In the genomic region with DNA sequence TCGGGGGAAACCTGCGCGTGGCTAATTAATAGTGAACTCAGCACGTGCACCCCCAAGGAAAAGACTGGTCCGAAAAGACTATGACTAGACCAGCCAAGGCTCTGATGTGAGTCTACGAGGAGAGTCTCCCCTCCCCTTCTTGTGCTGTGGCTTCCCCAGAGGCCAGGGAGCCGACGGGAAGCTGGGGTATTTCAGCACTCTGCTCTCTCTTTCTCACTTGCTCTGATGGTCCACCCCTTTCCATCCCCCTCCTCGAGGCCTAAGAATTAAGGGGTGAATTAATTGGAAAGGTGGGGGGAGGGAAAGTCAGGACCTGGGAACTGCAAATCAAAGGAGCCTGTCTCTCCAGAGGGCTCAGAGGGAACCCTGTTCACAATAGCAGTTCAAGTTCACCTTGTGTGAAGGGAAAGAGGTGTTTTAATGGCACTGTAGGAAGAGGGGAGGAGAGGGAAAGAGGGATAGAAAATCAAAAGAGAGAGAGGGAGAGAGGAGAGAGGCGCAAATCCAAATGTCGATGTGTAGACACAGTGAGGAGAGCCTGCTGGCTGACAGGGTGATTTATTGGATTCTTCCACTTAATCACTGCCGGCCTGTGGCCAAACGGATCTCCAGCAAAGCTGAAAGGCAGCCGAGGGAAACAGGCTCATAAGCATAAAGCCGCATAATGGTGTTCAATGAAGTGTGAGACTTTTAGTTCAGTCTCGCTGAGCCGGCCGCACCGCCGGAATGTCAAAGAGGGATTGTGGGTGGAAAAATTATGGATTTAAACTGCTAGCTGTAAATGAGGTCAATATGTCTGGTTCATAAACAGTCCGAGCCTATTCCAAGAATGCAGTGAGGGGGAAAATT, we compare ENCODE assay signal across 8 mouse cellular contexts.
DNase-seq lines count a peak whose midpoint lies in the region; ATAC-seq and TF ChIP-seq lines count a peak whose summit lies in the region.

No protein-coding gene starts in this region.

- no peaks in the 10 kb centered on the region for H3K36me3 ChIP-seq in embryonic facial prominence, embryonic 10.5 days (replicated peaks)
- no peaks in the 10 kb centered on the region for H3K36me3 ChIP-seq in hindbrain, embryonic 13.5 days
- no peaks in the 10 kb centered on the region for H3K36me3 ChIP-seq in midbrain, embryonic 12.5 days
- no peaks in the 10 kb centered on the region for H3K36me3 ChIP-seq in stomach, postnatal 0 days (ENCODE audit: control insufficient read depth, insufficient read depth, low read length)

- DNase-seq in urinary bladder, postnatal 4 days (ENCODE audit: low spot score in 2 of 2): peak; percentile 50 to 65
- DNase-seq in urinary bladder, postnatal 10 days (ENCODE audit: low spot score): no peak
- peak; percentile 65 for DNase-seq in embryonic facial prominence, embryonic 10.5 days (ENCODE audit: low spot score)
- DNase-seq in layer of hippocampus, postnatal 14 days (ENCODE audit: low spot score in 2 of 2): peak; percentile 56 to 77
- DNase-seq in stomach, postnatal 0 days (ENCODE audit: low spot score): peak; percentile 23

- peak overlapping the region; percentile 43 for H3K4me3 ChIP-seq in embryonic facial prominence, embryonic 10.5 days
- H3K4me3 ChIP-seq in hindbrain, embryonic 13.5 days: peak overlapping the region; percentile 20
- peak overlapping the region; percentile 24 for H3K4me3 ChIP-seq in midbrain, embryonic 12.5 days
- H3K4me3 ChIP-seq in stomach, postnatal 0 days (ENCODE audit: low read depth, low read length): peak overlapping the region; percentile 29

- H3K4me1 ChIP-seq in embryonic facial prominence, embryonic 10.5 days: peaks cover 40% of the 10 kb centered on the region
- peaks cover 44% of the 10 kb centered on the region for H3K4me1 ChIP-seq in hindbrain, embryonic 13.5 days (replicated peaks)
- H3K4me1 ChIP-seq in midbrain, embryonic 12.5 days: peaks cover 45% of the 10 kb centered on the region
- no peaks in the 10 kb centered on the region for H3K4me1 ChIP-seq in stomach, postnatal 0 days (replicated peaks; ENCODE audit: control insufficient read depth, insufficient read depth)

- TF ChIP-seq CTCF in stomach, postnatal 0 days (IDR thresholded peaks at IDR 0.05; ENCODE audit: low read depth): no peak

- peak overlapping the region; percentile 53 for H3K4me2 ChIP-seq in hindbrain, embryonic 13.5 days
- peak overlapping the region; percentile 55 for H3K4me2 ChIP-seq in midbrain, embryonic 12.5 days (replicated peaks)
- H3K4me2 ChIP-seq in stomach, postnatal 0 days (replicated peaks; ENCODE audit: low read depth): peak overlapping the region; percentile 49

- peak; percentile 90 for ATAC-seq in hindbrain, embryonic 13.5 days (ENCODE audit: low FRiP score)
- peak; percentile 90 for ATAC-seq in midbrain, embryonic 12.5 days (ENCODE audit: low FRiP score, low read depth)
- ATAC-seq in stomach, postnatal 0 days (ENCODE audit: low FRiP score, low TSS enrichment): no peak
- no peak for ATAC-seq in monocyte, adult 5-6 weeks (replicated peaks; ENCODE audit: insufficient number of reproducible peaks, low FRiP score, low TSS enrichment, poor library complexity, severe bottlenecking)

- WGBS in embryonic facial prominence, embryonic 10.5 days: 2% methylated on average over 21 of the region's 21 CpGs
- WGBS in hindbrain, embryonic 13.5 days: 1% methylated on average over 21 of the region's 21 CpGs
- 2% methylated on average over 21 of the region's 21 CpGs for WGBS in midbrain, embryonic 12.5 days
- WGBS in stomach, postnatal 0 days: 18% methylated on average over 21 of the region's 21 CpGs

- no peaks in the 10 kb centered on the region for H3K9me3 ChIP-seq in embryonic facial prominence, embryonic 10.5 days
- no peaks in the 10 kb centered on the region for H3K9me3 ChIP-seq in hindbrain, embryonic 13.5 days
- H3K9me3 ChIP-seq in midbrain, embryonic 12.5 days: no peaks in the 10 kb centered on the region
- no peaks in the 10 kb centered on the region for H3K9me3 ChIP-seq in stomach, postnatal 0 days (ENCODE audit: control insufficient read depth, low read length)

- peaks cover 67% of the 10 kb centered on the region for H3K27me3 ChIP-seq in embryonic facial prominence, embryonic 10.5 days (replicated peaks; ENCODE audit: low read depth, poor library complexity, severe bottlenecking)
- peaks cover 27% of the 10 kb centered on the region for H3K27me3 ChIP-seq in hindbrain, embryonic 13.5 days
- H3K27me3 ChIP-seq in midbrain, embryonic 12.5 days: peaks cover 35% of the 10 kb centered on the region
- no peaks in the 10 kb centered on the region for H3K27me3 ChIP-seq in stomach, postnatal 0 days (ENCODE audit: control insufficient read depth, insufficient read depth, low read length)

- peak overlapping the region; percentile 44; the same call in 1 of the 2 replicates for H3K9ac ChIP-seq in hindbrain, embryonic 13.5 days
- no peak overlapping the region; the same call in 1 of the 2 replicates for H3K9ac ChIP-seq in midbrain, embryonic 12.5 days (replicated peaks)
- no peak overlapping the region for H3K9ac ChIP-seq in stomach, postnatal 0 days (ENCODE audit: low read length)

- H3K27ac ChIP-seq in embryonic facial prominence, embryonic 10.5 days (replicated peaks): peak overlapping the region; percentile 74
- peak overlapping the region; percentile 88 for H3K27ac ChIP-seq in hindbrain, embryonic 13.5 days
- peak overlapping the region; percentile 88 for H3K27ac ChIP-seq in midbrain, embryonic 12.5 days (replicated peaks)
- H3K27ac ChIP-seq in stomach, postnatal 0 days (replicated peaks): no peak overlapping the region

- no peak for TF ChIP-seq EP300 in stomach, postnatal 0 days (optimal IDR thresholded peaks at IDR 0.05)

Comparison
In these comparisons a context has a peak if more than half of its experiments do, and no peak if none do; other contexts are left out.
1. ATAC-seq: peak in hindbrain, embryonic 13.5 days (single experiment) and midbrain, embryonic 12.5 days (single experiment); none in stomach, postnatal 0 days (single experiment) and monocyte, adult 5-6 weeks (single experiment).
2. Peak in every context shown above with its lines, with median percentiles within 50 percentile points of each other: H3K4me3 ChIP-seq and H3K4me2 ChIP-seq.